Mouse (Mus musculus) stomach, embryonic 14.5 days (tissue): Measurements from ENCODE around the gene Aifm2. TPM values are rescaled to one million over a fixed set of nuclear protein-coding genes. Genes with fewer than 3 reads are reported as not detected.

Source experiments
- ATAC-seq: fragments of 200-750 bp; cut with Nextera tagmentation; 2 replicates; pipeline ENCODE4 v1.8.0; 2017; ENCODE audit warnings: low read depth, moderate TSS enrichment; ENCODE audit not compliant: insufficient number of reproducible peaks, insufficient read depth, low FRiP score
- H3K27ac ChIP-seq: fragments of 300-500 bp; sonication (generic); 2 replicates; pipeline ENCODE4 v1.5.1; 2014; ENCODE audit warnings: mild to moderate bottlenecking, low read length, moderate library complexity, mixed read lengths
- H3K27me3 ChIP-seq: fragments of 300-500 bp; sonication (generic); 2 replicates; pipeline ENCODE4 v1.6.1; 2014; ENCODE audit warnings: low read length, control low read depth, mixed read lengths; ENCODE audit not compliant: control insufficient read depth, insufficient read depth
- H3K36me3 ChIP-seq: fragments of 300-500 bp; sonication (generic); 2 replicates; pipeline ENCODE4 v1.6.1; 2014; ENCODE audit warnings: mild to moderate bottlenecking, control low read depth, low read length, moderate library complexity, mixed read lengths; ENCODE audit not compliant: control insufficient read depth, insufficient read depth
- H3K4me1 ChIP-seq: fragments of 300-500 bp; sonication (generic); 2 replicates; pipeline ENCODE4 v1.6.1; 2014; ENCODE audit warnings: low read length, control low read depth, mixed read lengths; ENCODE audit not compliant: control insufficient read depth, insufficient read depth
- H3K4me2 ChIP-seq: fragments of 300-500 bp; sonication (generic); replicated peaks from 2 replicates; pipeline ENCODE4 v1.6.1; 2014; ENCODE audit warnings: low read depth, low read length, control low read depth
- H3K4me3 ChIP-seq: fragments of 300-500 bp; sonication (generic); 2 replicates; pipeline ENCODE4 v1.5.1; 2014; ENCODE audit warnings: low read depth, low read length, control low read depth
- H3K9ac ChIP-seq: fragments of 300-500 bp; sonication (generic); replicated peaks from 2 replicates; pipeline ENCODE4 v1.6.1; 2014; ENCODE audit warnings: low read depth, mild to moderate bottlenecking, control low read depth, low read length, moderate library complexity, mixed read lengths
- H3K9me3 ChIP-seq: fragments of 300-500 bp; sonication (generic); 2 replicates; pipeline ENCODE4 v1.6.1; 2016; ENCODE audit warnings: low read depth, low read length, control low read depth; ENCODE audit not compliant: control insufficient read depth
- WGBS: fragments of 180-500 bp; shearing (Covaris S2); extraction: QIAGEN DNeasy Blood & Tissue Kit; methylation state at CpG from one replicate; pipeline ENCODE4 v1.1.7; 2014; 5-methylcytosine and 5-hydroxymethylcytosine counted together
- polyA plus RNA-seq: library from polyadenylated mRNA; unstranded; fragments of >200 nt; fragmentation: Nextera tagmentation; extraction: Ambion mirVana; gene quantifications from 2 replicates; pipeline ENCODE4 v1.2.1, GENCODE M21; 2014

Gene Aifm2
- polyA plus RNA-seq, 1 experiment from 2014 or later, result 17.2 TPM

DNA sequence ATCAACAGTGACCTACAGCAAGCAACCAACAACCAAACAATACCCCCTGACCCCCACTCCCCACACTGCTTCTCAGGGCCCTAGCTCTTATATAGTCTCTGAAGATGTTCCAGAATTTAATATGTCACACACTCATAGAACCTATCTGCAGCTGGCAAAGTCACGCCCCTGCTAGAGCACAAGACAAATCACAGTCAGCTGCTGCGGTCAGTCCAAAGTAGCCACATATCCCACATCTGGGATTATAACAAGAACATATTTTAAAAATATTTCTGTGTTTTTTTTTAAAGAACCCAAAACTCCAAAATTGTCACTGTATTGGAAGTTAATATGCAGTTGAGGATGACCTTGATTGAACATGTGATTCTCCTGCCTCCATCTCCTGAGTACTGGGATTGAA lies 43.8 kb downstream of the Aifm2 start:
- no peaks in the 10 kb centered on the region for H3K9me3 ChIP-seq
- WGBS, result 85% methylated on average over 2 of the region's 2 CpGs
- peaks cover 15% of the 10 kb centered on the region for H3K36me3 ChIP-seq
- no peak overlapping the region for H3K4me2 ChIP-seq
- H3K4me3 ChIP-seq, result no peak overlapping the region
- H3K27ac ChIP-seq, result no peak overlapping the region
- H3K27me3 ChIP-seq, result no peaks in the 10 kb centered on the region
- ATAC-seq, result no peak
- peaks cover 6% of the 10 kb centered on the region; the same call in 1 of the 2 replicates for H3K4me1 ChIP-seq
- no peak overlapping the region for H3K9ac ChIP-seq

DNA sequence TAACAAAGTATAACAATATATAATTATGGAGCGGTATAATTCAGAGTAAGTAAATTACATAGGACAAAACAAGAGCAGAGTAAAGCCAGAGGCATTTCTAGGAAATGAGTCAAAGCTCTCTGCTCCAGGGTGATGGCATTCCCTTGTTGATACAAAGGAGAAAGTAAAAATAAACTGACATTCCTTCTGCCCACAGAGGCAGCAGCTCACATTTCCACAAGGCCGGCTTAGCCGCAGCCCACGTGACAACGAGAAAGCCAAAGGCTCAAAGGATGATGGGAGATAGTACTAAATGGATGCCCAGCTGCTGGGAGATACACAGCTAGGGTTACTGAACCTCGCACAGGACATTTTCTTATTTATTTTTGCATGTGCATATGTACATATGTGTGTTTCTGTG lies 44.8 kb downstream of the Aifm2 start:
- no peak overlapping the region for H3K27ac ChIP-seq
- no peak overlapping the region for H3K4me2 ChIP-seq
- H3K9me3 ChIP-seq, result no peaks in the 10 kb centered on the region
- H3K4me1 ChIP-seq, result peaks cover 6% of the 10 kb centered on the region
- no peak overlapping the region for H3K4me3 ChIP-seq
- H3K36me3 ChIP-seq, result peaks cover 10% of the 10 kb centered on the region
- H3K9ac ChIP-seq, result no peak overlapping the region
- no peaks in the 10 kb centered on the region for H3K27me3 ChIP-seq
- WGBS, result 22% methylated on average over 6 of the region's 6 CpGs
- ATAC-seq, result peak; percentile 56; the same call in 1 of the 2 replicates

DNA sequence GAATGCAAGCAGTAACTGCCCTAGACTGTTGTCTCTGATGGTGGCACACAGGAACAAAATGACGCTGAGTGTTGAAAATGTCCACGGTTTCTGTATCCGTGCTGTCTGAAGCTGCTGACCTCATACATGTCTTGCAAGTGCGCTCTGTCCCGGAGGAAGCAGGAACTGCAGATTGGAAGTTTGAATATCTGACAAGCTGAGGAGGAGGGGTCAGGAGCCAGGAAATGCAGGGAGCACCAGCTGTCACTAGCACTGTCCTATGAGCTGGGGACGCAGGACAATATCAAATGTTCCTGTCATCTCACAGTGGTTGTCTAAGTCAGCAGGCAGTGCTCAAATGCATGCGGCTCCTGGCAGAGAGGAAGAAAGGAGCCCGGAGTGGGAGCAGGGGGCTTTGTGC lies 49.6 kb downstream of the Aifm2 start:
- Histone ChIP-seq H3K9me3 (no peaks in the 10 kb centered on the region), H3K4me3 (no peak overlapping the region), H3K36me3 (no peaks in the 10 kb centered on the region), H3K27me3 (no peaks in the 10 kb centered on the region), H3K27ac (no peak overlapping the region), H3K9ac (no peak overlapping the region), H3K4me2 (no peak overlapping the region), H3K4me1 (peaks cover 16% of the 10 kb centered on the region)
- ATAC-seq, result no peak
- 73% methylated on average over 8 of the region's 8 CpGs for WGBS

DNA sequence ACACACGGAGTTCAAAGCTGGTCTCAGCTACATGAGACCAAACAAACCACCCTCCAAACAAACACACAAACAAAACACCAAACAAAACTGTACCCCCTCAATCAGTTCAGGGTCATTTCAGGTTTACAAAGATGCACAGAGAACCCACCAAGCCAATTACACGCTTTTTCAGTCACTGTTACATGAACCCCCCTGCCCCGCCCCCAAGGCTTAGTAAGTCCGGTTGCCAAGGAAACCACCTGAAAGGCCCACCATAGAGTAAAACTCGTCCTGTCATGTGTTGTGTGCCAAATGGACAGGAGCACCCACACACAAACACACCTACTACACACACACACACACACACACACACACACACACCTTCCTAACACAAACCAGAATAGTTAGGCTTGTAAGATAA lies 50.5 kb downstream of the Aifm2 start:
- WGBS, result 66% methylated on average over 5 of the region's 5 CpGs
- H3K27me3 ChIP-seq, result no peaks in the 10 kb centered on the region
- no peak overlapping the region for H3K27ac ChIP-seq
- no peak overlapping the region for H3K9ac ChIP-seq
- H3K4me2 ChIP-seq, result no peak overlapping the region
- H3K4me1 ChIP-seq, result peaks cover 10% of the 10 kb centered on the region
- H3K9me3 ChIP-seq, result no peaks in the 10 kb centered on the region
- no peaks in the 10 kb centered on the region for H3K36me3 ChIP-seq
- H3K4me3 ChIP-seq, result no peak overlapping the region
- no peak for ATAC-seq

DNA sequence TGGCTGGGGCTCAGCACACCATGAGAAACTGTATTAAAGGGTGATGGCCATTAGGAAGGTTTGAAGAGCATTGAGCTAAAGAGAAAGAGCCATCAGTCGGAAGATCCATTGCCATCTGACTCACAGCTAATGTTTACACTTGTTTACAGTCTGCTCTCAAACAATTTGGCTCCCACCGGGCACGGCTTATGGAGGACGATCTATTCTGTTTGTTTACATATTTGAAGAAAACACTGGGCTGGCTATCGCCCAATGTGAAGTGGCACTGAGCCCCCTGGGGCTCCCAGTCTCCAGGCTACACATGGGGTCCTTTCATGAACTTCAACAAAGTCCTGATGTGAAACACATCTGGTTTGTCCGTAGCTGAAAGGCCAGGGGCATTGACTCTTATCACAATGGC lies 51.7 kb downstream of the Aifm2 start:
- Histone ChIP-seq H3K4me3 (no peak overlapping the region), H3K4me1 (peaks cover 10% of the 10 kb centered on the region), H3K4me2 (no peak overlapping the region), H3K27ac (no peak overlapping the region), H3K27me3 (no peaks in the 10 kb centered on the region), H3K9ac (no peak overlapping the region), H3K36me3 (no peaks in the 10 kb centered on the region), H3K9me3 (no peaks in the 10 kb centered on the region)
- no peak for ATAC-seq
- WGBS, result 29% methylated on average over 6 of the region's 6 CpGs

DNA sequence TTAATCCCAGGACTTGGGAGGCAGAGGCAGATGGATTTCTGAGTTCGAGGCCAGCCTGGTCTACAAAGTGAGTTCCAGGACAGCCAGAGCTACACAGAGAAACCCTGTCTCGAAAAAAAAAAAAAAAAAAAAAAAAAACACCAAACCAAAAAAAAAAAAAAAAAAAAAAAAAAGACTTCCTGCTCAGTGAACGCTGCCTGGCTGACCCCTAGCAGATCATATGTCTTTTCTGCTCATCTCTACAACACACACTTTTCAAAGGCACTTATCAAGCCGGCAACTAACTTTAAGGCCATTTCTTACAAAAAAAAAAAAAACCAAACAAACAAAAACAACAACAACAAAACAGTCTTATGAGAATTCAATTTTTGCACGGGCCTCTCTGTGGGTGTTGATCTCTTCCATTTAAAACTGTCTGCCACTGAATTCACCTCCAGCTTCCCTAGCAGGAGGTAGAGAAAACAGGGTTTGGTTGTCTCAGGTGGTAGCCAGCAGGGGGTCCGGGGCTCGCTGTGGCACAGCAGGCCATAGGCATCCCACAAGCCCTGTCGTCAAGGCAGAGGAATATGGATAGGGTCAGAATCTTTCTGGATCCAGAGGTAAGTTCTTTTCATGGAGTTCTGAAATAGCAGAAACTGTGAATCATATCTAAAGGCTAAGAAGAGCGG lies 66.5 kb downstream of the Aifm2 start:
- Histone ChIP-seq H3K4me1 (peaks cover 15% of the 10 kb centered on the region; the same call in 1 of the 2 replicates), H3K27ac (peak overlapping the region; percentile 95; the same call in 1 of the 2 replicates), H3K9ac (peak overlapping the region; percentile 92; the same call in 1 of the 2 replicates), H3K27me3 (no peaks in the 10 kb centered on the region), H3K9me3 (no peaks in the 10 kb centered on the region), H3K36me3 (no peaks in the 10 kb centered on the region), H3K4me2 (peak overlapping the region; percentile 69), H3K4me3 (no peak overlapping the region)
- 23% methylated on average over 8 of the region's 9 CpGs for WGBS
- no peak for ATAC-seq

DNA sequence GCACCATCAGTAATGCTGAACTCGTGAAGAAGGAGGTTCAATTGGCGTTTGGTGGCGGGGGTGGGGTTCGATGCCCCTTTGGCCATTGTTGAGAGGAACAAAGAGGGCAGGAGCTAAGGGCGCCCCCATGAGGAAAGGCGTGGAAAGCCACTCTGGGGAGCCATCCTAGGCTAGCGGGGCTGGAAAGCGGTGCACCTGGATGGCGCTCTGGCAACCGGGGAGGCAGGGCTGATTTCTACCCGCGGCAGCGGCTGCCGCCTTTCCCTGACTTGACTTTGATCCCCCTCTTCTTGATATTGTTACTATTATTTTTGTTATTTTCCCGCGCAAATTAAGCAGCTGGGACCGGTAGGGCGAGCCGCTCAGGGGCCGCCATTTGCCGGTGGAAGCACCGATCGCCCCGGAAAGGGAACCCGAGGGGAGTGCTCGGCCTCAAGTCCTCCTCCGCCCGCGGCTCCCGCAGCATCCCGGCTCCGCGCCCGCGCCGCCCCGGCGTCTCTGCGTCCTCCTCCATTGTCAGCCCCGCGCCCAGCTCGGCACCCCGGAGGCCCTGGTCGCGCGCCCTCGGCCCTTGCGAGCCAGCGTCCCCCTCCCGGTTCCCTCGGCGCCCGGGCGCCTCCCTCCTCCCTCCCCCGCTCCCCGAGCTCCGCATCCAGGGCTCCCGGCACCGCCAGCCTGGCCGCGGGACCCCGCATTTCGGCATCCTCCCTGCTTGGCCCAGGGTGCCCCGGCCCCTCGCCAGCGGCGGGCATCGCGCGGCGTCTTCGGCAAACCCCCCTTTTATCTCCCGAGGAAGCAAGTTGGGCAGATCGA lies 67.9 kb downstream of the Aifm2 start:
- no peaks in the 10 kb centered on the region for H3K36me3 ChIP-seq

DNA sequence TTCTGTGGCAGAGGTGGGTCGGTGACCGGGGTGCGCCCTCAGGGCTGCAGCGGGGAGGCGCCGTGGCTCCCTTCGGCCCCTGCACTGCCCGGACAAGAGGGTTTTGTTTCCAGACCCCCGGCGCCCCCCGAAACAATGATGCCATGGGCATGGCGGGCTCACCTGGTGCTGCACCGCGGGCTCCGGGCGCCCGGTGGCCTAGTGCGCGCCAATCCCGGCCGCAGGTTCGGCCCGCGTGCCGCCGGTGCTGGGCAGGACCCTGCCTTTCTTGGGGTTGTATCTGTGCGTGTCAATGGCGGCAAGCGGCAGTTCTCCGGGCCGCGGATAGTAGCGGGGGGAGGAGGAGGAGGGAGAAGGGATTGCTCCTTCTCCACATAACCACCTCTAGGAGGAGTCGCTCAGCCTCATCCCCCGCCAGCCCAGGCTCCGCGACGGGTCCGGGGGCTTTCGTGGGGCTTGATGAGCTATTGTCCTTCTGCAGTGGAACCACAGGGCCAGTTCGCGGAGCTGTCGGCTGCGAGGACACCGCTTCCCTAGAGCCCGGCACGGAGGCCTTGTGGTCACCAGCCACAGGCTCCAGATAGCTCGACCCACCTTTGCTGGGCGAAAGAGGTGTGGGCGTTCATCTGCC lies 68.7 kb downstream of the Aifm2 start, which contains the start of gene H2afy2:
Gene H2afy2, minus strand, starts transcription at position 527 of the 631 bp plus-strand sequence.
- Histone ChIP-seq H3K27ac (peak within 1 kb of the TSS; percentile 95), H3K9ac (peak within 1 kb of the TSS; percentile 92), H3K4me1 (peaks cover 15% of the 10 kb centered on the region; the same call in 1 of the 2 replicates), H3K4me2 (peak within 1 kb of the TSS; percentile 69), H3K4me3 (peak within 1 kb of the TSS; percentile 88), H3K9me3 (no peaks in the 10 kb centered on the region), H3K36me3 (no peaks in the 10 kb centered on the region), H3K27me3 (no peaks in the 10 kb centered on the region)
- WGBS, result under 1% methylated on average over 50 of the region's 50 CpGs
- ATAC-seq, result peak; percentile 70; the same call in 1 of the 2 replicates

More for the DNA sequence above, 67.9 kb downstream of the Aifm2 start:
- Histone ChIP-seq H3K4me1 (peaks cover 15% of the 10 kb centered on the region; the same call in 1 of the 2 replicates), H3K9me3 (no peaks in the 10 kb centered on the region), H3K27me3 (no peaks in the 10 kb centered on the region), H3K4me2 (peak overlapping the region; percentile 69), H3K27ac (peak overlapping the region; percentile 95), H3K4me3 (peak overlapping the region; percentile 88), H3K9ac (peak overlapping the region; percentile 92)
- under 1% methylated on average over 67 of the region's 74 CpGs for WGBS
- ATAC-seq, result peak; percentile 64
